Mouse (Mus musculus): ENCODE results near the gene Ccsap.
"Not testable (repeated sequence)": the region's sequence is repeated elsewhere in the genome, so short reads cannot be mapped to it uniquely, and the experiment has no call there.

Ccsap gene

DNA sequence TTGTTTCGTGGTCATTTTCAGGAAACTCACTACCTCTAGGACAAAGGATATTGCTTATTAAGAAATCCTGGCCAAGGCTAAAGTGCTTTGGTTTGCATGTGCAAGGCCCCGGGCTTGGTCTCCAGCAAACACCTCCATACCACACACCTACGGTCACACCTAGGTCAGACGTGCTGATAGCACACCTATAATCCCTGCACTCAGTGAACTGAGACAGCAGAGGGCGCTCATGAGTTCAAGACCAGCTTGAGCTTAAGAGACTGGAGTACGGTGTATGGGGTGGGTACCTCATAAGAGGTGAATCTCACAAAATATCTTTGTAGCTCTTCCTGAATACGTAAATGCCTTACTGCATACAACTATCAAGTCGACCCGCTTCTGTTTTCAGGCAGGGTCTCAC, 24.6 kb downstream of the Ccsap start:
- no peak for DNase-seq (ENCODE audit: low spot score)

- DNase-seq (ENCODE audit: low spot score), result no peak
These were observed 27.3 kb downstream of the Ccsap start for GRCm38 (mm10) chr8:123832757-123833156.

- DNase-seq (ENCODE audit: low spot score), result no peak
These were observed 32.5 kb downstream of the Ccsap start for GRCm38 (mm10) chr8:123827523-123827922.

DNA sequence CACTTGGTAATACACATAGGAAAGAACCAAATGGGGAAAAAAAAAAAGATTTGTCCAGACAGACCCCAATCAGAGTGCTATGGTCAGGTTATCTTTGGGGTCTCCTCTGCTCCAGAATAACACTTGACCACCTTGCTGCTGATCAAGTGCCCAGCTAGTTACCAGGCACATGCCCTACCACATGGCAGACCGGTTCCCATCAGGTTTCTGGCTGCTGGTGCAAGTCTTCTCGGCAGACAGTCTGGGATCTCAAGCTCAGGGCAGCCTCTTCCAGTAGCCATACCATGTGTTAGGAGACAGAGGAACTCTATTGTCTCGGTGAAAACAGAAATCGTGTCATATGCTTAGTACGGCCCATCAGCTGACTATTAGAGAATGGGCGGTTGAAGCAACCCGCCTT, 33.3 kb downstream of the Ccsap start:
- DNase-seq (ENCODE audit: low spot score), result no peak

DNA sequence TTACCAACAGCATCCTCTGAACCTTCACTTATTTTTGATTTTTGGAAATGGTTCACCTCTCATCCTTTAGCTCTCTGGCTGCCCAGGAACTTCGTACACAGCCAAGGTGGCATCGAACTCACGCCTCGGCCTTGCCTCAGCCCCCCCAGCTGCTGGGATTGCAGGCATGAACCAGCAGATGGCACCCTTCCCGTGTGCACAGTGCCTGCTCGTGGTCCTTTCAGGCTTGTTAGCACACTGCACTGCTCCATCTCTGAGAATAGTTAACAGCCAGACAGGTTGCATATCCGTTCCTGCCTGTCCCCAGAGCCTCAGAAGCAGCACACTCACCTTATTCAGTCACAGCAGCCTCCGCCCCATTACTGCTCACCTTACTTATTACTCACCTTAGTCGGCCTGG, 34.0 kb downstream of the Ccsap start:
- no peak for DNase-seq (ENCODE audit: low spot score)

- no peak for DNase-seq (ENCODE audit: low spot score)
These were observed 36.4 kb downstream of the Ccsap start for GRCm38 (mm10) chr8:123823532-123824123.

- DNase-seq (ENCODE audit: low spot score), result no peak
These were observed 36.9 kb downstream of the Ccsap start for GRCm38 (mm10) chr8:123823111-123823510.

DNA sequence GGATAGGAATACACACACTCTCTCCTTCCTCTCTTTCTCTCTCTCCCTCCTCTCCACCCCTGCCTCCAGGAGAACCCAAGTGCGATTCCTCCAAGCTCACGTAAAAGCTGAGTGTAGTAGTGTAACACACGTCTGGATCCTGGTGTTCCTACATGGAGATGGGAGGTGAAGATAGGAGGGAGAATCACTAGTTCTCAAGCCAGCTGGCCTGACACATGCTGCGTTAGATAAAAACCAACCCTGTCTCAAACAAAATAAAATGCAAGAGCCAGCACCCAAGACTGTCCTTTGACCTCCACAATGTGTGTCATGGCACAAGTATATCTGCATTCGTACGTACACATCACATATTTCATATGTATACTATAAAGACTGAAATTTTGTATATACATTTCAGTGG, 39.2 kb downstream of the Ccsap start:
- no peak for DNase-seq (ENCODE audit: low spot score)

GRCm38 (mm10) chr8:123819683-123820610, 40.1 kb downstream of the Ccsap start:
- DNase-seq (ENCODE audit: low spot score), result no peak

DNA sequence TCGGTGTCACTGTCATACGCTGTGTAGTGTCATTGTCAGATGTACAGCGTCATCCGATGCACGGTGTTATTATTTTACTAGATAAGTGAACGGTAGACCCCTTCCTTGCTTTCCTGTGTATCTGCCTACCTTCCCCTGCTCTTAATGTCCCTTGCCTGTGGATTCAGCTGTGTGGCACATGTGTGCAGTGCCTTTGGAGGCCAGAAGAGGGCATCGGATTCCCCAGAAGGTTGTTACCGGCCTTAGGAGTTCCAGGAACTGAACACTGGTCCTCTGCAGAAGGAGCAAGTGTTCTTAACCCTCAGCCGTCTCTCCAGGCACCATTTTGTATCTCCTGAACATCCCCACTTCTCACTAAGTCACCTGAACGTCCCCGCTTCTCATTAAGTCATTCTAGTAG, 42.3 kb downstream of the Ccsap start:
- DNase-seq (ENCODE audit: low spot score), result no peak

DNA sequence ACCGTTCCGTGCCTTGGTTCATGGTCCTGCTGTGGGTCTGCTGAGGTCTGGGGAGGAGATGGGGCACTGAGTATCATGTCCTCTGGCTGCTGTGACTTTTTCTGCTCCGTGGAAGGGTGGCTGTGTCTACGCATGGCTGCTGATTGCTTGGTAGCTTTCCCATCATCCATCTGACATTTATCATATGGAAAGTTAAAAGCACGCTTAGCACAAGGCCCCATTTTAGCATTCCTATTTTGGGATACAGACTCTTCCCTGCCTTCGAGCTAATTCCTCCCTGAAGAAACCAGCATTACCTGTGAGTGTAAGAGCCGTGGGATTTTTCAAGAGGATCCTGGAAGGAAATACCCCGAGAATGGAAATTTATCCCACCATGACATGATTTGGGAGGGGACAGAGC, 43.1 kb downstream of the Ccsap start:
- DNase-seq (ENCODE audit: low spot score), result no peak

- no peak for DNase-seq (ENCODE audit: low spot score)
These were observed 44.7 kb downstream of the Ccsap start for GRCm38 (mm10) chr8:123815325-123815724.

GRCm38 (mm10) chr8:123813892-123814266, 46.1 kb downstream of the Ccsap start:
- DNase-seq (ENCODE audit: low spot score), result no peak

DNA sequence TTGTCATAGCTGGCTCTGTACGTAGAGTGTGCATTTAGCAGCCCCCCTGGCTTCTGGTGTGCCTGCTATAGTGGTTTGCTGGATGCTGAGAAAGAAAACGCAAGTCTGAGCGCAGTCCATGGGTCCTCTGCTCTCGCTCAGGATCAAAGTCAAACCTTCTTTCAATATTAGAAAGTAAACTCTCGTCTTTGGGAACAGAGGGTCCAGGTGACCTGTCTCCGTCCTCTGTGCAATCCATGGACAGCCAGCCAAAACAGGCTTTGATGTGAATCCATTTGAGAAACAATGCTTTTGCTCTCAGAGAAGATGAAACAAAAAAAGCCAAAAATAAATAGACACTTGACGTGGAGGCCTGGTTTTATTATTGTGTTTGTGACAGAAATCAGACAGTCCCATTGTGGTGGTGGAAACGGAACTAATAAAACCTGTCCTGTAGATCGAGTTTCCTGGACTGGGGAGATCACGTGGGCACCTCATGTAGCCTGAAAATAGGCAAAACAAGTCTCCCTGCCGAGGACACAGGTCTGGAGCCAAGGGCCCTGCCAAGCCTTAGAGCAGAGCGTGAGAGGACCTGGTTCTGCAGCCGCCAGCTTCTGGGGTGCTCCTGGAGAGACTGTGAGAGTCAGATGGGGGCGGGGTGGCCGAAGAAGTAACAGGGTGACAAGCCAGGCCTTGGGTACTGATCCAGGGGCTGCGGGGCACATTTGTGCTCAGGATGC, 46.7 kb downstream of the Ccsap start:
- DNase-seq (ENCODE audit: low spot score), result no peak

GRCm38 (mm10) chr8:123812227-123812626, 47.8 kb downstream of the Ccsap start:
- no peak for DNase-seq (ENCODE audit: low spot score)

DNA sequence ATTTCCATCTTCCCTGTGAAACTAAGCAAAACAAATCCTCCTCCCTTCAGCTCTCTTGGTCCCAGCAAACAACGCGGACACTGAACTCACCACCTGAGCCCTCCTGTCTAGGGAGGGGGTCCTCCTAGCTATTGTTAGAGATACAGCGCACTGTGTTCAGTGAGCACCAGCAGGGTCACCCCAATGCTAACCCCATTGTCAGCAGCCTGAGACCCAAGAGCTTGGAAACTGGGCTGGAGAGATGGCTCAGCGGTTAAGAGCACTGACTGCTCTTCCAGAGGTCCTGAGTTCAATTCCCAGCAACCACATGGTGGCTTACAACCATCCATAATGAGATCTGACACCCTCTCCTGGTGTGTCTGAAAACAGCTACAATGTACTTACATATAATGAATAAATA, 50.7 kb downstream of the Ccsap start:
- DNase-seq (ENCODE audit: low spot score), result not testable (repeated sequence)

- no peak for DNase-seq (ENCODE audit: low spot score)
These were observed 51.3 kb downstream of the Ccsap start for GRCm38 (mm10) chr8:123808671-123809070.

DNA sequence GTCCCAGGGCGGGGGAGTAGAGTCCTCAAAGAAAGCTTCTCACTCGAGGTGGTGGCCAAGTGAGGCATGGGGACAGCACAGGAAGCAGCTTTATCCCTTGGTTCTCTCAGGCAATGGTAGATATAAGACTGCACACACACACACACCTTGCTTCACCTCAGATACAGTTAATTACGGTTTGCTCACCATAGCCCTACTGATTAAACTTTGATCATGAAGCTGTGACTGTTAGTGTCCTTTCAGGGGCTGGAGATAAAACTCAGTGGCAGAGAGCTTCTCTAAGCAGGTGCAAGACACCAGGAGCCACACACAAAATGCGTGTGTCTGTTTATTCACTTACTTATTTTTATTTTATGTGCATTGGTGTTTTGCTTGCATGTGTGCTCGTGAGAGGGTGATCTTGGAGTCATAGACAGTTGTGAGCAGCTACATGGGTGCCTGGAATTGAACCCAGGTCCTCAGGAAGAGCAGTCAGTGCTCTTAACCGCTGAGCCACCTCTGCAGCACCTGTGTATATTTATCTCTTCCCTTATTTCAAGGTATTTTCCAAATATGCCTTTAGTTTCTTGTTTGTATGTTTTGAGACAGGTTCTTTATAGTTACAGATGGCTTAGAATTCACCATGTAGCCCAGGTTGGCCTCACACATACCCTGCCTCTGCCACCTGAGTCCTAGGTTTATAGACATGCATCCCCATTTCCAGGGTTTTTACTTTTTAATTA, 52.0 kb downstream of the Ccsap start:
- DNase-seq (ENCODE audit: low spot score), result no peak

DNA sequence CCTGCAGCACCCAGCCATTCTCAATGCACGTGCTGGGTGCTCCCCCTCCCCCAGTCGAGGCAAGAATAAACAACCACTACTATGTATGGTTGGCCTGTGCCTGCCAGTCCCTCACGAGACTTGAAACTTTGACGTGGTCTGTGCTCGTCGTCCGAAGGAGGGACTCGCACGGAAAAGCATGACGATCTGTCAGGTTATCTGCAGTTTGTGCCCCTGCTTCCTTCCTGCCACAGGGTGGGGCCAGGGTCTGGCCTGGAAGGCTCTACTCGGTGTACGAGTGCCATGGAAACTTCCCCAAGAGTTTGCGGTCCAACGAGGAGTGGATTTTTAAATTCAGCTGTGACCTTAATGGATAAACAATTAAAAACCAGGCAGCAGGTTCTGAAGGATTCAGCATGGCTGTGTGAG, 53.0 kb downstream of the Ccsap start:
- DNase-seq (ENCODE audit: low spot score), result no peak

DNA sequence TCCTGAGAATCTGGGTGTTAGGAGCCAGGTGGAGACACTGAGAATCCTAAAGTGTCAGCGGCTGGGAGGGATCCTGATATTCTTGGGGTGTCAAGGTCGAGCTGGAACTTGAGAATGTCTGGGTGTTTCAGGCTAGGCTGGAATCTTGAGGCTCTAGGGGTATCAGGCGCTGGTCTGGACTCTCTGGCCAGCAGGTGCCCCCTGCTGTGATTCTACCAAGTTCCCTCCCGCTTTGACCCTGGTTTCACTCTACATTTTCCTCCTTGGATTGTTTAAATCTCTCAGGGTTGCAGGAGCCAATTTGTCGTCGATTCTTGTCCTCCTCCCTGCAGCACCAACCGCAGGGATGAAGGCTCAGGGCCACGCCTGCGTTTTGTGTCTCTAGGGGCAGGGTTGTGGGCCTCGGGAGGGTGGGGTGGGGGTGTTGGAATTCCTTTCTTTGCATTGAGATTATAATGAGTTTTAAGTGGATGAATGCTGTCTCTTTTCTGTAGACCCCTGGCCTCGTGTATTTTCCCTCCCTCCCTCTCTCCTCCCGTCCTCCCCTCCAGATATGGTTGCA, 53.6 kb downstream of the Ccsap start:
- no peak for DNase-seq (ENCODE audit: low spot score)

- no peak for DNase-seq (ENCODE audit: low spot score)
These were observed 54.2 kb downstream of the Ccsap start, which contains the start of gene Rab4a for GRCm38 (mm10) chr8:123805718-123806373. Rab4a (plus strand) TSS chr8:123805985.

All from layer of hippocampus, adult 9-10 months (tissue).